Mouse (Mus musculus) Patski (cell line): ENCODE results near the gene Fgfr2. TPM values are rescaled to one million over a fixed set of nuclear protein-coding genes. Genes with fewer than 3 reads are reported as not detected.

ENCODE experiments used
- ATAC-seq: fragments of 100-300 bp; one replicate; pipeline ENCODE4 v1.8.0; 2021
- CTCF ChIA-PET: fragments of 350-600 bp; sonication (Branson Sonifier 250); formaldehyde crosslinking; loops from one replicate; lab custom pipeline; 2022; ENCODE audit warnings: inconsistent platforms; lab: Charles Lee
- POLR2A ChIA-PET: fragments of 350-600 bp; sonication (Branson Sonifier 250); formaldehyde crosslinking; loops from one replicate; lab custom pipeline; 2022; ENCODE audit warnings: antibody characterized with exemption, inconsistent platforms; lab: Charles Lee
- DNase-seq: peaks from one replicate; pipeline ENCODE4 v3.0.0-alpha.2; 2011; ENCODE audit warnings: low read depth, low spot score
- H3K27me3 ChIP-seq: fragments of 371-371 bp; one replicate; pipeline ENCODE4 v1.5.1; 2021
- CTCF ChIP-seq: fragments of 100-300 bp; IDR thresholded peaks from one replicate; pipeline ENCODE4 v1.5.1; 2021
- in situ Hi-C: fragments of 300-500 bp; cut with MboI; formaldehyde crosslinking; loops from 3 replicates; pipeline ENCODE4 v1.11.1; 2018; ENCODE audit warnings: low pct_unique_long_range_greater_than_20kb, mixed read lengths
- polyA plus RNA-seq: library from polyadenylated mRNA; unstranded; gene quantifications from one replicate; pipeline ENCODE4 v1.2.3, GENCODE M21; 2021

Fgfr2 gene
- polyA plus RNA-seq, 1 experiment from 2014 or later, result 48.8 TPM

DNA sequence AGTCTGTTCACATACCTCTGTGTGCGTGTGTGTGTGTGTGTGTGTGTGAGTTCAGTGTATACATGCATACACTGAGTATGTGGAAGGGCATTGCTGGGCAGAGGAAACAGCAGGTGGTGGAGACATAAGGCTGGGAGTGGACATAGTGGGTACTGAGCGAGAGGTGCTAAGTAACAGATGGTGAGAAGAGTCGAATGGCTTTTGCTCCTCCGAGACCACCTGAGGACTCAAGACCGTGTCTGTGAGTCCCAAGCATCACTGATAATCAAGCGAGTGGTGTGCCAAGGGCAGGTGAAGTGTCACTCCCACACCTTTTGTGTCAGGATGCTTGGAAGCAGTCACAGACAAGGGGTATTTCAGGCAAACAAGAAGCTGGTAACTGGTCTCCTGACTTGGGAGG, 31.7 kb upstream of the Fgfr2 start:
- CTCF ChIA-PET, result no interaction called here

DNA sequence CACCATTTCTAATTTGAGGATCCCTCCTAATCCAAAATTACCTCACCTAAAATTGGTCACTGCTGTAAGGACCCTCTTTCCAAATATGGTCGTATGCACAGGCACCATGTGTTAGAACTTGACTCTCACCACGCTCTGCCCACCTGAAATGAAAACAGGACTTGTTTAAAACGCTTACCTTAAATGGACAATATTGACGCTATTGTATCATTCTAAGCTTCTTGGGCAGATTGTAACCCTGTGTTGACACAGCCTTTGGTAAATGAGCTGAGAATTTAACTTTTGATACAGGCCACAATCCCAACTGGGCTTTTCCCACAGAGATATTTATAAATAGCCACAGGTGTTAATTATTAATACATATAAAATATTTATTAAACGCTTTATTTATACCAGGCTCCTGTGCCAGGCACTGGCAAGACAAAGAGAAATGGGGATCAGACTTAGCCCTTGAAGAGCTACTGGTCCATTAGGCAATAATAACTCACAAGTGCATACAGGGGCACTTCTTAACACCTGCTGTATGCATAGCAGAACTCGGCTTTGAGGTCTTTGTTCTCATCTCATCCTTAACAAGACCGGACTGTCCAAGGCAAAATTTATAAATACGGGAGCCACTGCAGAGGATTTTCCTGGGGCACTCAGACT, 16.7 kb upstream of the Fgfr2 start:
- no peak for TF ChIP-seq CTCF
- H3K27me3 ChIP-seq, result no peaks in the 10 kb centered on the region
- CTCF ChIA-PET, result no interaction called here
- DNase-seq (no peak), ATAC-seq (no peak)
- in situ Hi-C loops, result no loop called here
- POLR2A ChIA-PET, result no interaction called here

More for the DNA sequence above, 31.7 kb upstream of the Fgfr2 start:
- DNase-seq (no peak), ATAC-seq (no peak)
- TF ChIP-seq CTCF, result no peak
- in situ Hi-C loops, result no loop called here
- POLR2A ChIA-PET, result no interaction called here
- H3K27me3 ChIP-seq, result no peaks in the 10 kb centered on the region

DNA sequence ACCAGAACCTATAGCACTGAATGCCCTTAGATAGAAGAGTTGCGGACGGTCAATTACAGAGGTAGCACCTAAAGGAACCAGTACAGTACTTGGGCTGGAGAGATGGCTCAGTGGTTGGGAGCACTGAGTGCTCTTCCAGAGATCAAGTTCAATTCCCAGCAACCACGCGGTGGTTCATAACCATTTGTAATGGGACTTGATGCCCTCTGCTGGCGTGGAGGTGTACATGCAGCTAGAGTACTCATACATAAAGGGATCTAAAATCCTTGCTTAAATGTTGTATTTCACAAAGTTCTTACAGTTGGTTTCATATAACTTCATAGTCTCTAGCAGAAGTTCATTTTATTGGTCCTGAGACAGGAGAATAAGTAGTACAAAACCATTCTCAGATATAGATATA, 10.4 kb upstream of the Fgfr2 start:
- peak; percentile 56 for TF ChIP-seq CTCF
- ATAC-seq, result no peak

DNA sequence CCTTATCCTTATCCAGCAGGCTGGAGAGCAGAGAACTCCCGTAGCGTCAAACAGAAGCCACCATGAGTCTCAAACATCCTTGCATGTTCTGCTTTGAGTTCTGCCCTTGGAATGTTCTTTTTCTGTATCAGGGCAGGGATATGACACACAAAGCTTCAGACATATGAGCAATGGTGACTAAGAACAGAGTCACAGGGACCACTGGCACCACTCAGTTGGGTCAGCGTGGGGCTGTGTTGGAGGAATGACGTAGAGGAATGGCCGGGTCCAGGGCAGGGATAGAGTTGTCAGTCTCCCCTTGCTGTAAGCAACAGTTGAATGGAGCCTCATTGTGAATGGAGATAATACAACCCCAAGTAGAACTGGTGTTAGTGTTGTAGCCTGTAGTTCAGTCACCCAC, 9.6 kb upstream of the Fgfr2 start:
- no peak for DNase-seq
- no peak for TF ChIP-seq CTCF
- H3K27me3 ChIP-seq, result no peaks in the 10 kb centered on the region
- CTCF ChIA-PET, result no interaction called here
- no peak for ATAC-seq
- in situ Hi-C loops, result no loop called here
- POLR2A ChIA-PET, result no interaction called here

More for the DNA sequence above, 10.4 kb upstream of the Fgfr2 start:
- in situ Hi-C loops, result no loop called here
- no peak for DNase-seq
- no peaks in the 10 kb centered on the region for H3K27me3 ChIP-seq
- POLR2A ChIA-PET, result no interaction called here
- CTCF ChIA-PET, result no interaction called here

DNA sequence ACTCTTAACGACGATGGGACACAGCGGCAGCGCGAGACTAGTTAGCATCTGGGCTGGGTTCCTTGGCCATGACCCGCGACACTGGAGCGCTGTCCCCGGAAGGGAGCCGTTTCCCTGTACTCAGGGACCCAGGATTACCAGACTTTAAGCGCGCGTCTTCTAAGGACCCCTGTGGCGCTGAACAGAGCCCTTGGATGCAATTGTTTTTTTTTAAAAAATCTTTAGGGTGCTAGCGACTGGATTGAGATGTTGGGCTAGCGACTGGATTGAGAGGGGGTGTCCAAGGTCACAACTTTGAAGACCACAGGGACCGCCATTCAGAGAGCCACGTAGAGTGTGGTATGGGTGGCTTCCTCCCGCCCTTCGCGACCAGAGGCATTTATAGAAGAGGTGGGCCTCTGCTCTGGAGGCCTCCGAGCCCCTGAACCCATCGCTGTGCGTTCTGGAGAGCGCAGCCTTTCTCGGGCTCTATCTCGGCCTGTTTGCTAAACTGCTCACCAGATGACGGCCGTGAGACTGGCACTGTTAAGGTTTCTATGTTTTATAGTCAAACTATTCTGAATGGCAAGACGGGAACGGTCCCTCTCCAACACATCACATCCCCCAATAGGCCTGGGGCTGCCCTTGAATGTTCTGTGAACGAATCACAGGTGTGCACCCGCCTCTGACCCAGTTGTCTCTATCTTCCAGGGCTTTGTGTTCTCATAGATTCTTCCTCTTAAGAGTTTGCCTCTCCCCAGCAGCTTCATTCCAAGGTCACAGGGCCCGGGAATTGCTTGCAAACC, 1.7 kb upstream of the Fgfr2 start:
- ChIA-PET POLR2A (no interaction called here), CTCF (no interaction called here)
- ATAC-seq (no peak), DNase-seq (no peak)
- H3K27me3 ChIP-seq, result no peaks in the 10 kb centered on the region
- TF ChIP-seq CTCF, result no peak
- in situ Hi-C loops, result no loop called here

DNA sequence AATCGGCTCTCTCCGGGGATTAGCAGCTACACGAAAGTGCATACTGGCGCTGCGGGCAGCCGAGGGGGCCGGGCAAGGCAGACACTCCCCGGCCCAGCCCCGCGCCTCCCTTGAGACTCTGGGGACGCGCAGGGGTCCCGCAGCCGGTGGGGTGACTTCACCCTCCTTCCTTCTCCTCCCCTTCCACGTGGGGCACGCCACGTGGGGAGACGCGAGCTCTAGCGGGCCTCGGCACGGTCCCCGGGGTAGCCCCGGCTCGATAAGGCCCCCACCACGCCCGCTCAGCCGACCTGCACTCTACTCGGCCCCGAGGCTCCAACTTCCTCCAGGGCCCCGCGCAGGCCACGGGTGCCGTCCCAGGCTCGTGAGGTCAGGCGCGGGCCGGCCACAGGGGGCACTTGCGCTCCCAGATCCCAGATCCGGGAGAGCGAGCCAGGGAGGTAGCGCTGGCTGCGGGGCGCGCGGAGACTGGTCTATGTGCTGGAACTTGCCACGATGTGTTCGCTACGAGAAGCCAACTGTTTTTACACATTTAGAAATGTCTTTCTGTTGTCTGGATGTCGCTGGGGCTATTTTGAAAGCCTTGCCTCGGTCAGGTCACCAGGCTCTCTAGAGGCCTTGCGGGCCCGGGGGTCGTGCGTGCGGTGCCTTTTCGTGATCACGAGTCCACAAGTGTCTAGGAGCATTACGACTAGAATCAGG, 1.0 kb upstream of the Fgfr2 start, which contains the start of gene Ctbp2:
Gene Ctbp2 (minus strand): TSS at position 356 of the 702 bp plus-strand sequence.
- TF ChIP-seq CTCF, result no peak
- CTCF ChIA-PET, result no interaction called here
- no peaks in the 10 kb centered on the region for H3K27me3 ChIP-seq
- in situ Hi-C loops, result no loop called here
- DNase-seq, result no peak
- peak; percentile 66 for ATAC-seq
- POLR2A ChIA-PET, result interaction anchor here (0.6 to 0.7 kb wide), 2 partner anchors 23 to 277 kb away, joined by 3 read pairs; no protein-coding TSS in a partner anchor

DNA sequence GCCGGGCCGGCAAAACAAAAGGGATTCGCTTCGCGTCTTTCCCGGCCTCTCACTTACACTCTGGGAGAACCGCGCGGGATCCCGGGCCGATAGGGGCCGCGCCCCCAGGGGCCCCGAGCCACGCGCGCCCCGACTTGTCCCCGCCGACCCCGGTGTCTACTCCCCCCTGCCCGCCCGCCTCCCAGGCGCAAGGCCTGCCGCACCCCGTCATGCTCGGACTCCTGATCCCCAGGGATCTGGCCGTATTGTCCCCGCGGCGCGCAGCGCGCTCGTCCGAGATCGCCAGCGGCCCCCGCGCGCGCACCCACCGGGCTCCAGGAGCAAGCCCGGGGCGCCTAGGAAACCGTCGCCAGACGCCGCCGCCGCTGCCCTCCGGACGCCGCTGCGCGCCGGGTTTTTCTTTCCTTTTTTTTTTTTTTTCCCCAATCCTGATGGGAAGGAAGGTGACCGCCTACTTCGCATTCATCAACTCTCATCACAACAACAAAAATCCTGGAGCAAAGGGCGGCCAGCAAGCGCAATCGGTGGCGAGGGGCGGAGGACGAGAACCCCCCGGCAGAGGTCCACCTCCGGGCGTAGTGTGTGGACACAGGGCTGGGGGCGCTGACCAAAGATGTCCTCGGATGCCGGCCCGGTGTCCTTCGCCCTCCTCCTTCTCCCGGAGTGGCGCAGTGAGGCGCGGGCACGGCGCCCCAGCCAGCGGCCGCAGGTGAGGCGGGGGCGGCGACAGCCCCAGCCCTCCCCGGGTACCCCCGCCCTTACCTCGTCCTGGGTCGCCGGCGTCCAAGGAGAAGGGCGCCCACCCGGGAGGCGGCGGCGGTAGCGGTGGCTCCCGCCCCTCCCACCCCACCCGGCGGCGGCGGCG, 539 bp downstream of the Fgfr2 start:
- CTCF ChIA-PET, result no interaction called here
- DNase-seq (no peak), ATAC-seq (peak; percentile 20)
- no peak for TF ChIP-seq CTCF
- in situ Hi-C loops, result no loop called here
- H3K27me3 ChIP-seq, result no peaks in the 10 kb centered on the region
- POLR2A ChIA-PET, result no interaction called here

DNA sequence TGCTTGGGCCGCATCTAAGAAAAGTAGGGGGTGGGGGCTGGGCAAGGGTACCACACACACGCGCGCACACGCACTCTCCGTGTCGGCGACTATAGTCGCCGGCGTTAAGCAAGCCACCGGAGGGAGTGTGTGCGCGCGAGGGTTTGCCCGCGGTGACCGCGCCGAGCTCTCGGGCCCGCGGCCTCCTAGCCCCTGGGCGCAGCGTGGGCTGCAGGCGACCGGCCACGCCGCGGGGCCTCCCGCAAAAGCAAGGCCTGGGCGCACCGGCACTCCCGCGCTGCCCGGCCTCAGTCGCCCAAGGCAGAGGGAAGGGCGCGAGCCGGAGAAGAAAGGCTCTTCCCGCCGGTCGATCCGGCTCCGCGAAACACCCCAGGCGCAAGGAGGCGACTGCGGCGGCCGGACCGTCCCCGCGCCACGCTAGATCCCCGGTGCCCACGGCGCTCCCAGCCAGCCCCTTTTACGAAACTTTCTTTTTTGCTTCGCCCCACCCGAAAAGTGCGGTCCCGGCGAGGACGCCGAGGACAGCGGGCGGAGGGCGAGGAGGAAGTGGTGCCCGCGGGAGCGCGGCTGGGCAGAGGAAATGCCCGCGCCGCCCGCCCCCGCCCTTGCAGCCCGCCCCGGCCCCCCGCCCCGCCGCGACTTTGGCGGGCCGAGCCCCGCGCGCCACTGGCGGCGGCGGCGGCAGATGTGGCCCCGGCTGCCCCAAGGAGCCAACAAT, 1.3 kb downstream of the Fgfr2 start:
- in situ Hi-C loops, result no loop called here
- POLR2A ChIA-PET, result no interaction called here
- DNase-seq (no peak), ATAC-seq (no peak)
- CTCF ChIA-PET, result no interaction called here
- H3K27me3 ChIP-seq, result no peaks in the 10 kb centered on the region
- TF ChIP-seq CTCF, result no peak

DNA sequence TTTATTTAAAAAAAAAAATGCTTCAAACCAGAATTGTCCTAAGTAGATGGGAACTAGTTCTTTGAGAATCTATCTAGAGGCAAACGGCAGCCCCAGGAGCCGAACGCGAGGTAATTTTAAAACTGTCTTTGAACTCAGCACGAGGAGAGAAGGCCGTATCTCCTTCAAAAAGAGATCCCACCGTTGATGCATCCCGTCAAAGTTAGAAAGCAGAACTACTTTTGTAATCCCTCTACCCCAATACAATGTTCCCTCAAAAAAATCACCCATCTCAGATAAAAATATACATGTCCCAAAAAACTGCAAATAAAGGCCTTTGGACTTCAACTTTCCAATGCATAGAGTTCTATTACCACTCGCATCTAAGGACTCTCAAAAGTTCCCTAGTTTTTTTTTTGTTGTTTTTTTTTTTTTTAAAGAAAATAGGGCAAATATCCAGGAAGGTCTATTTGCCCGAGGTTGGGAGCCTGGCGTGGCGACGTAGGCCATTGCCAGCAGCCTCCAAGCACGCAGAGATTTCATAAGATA, 2.0 kb downstream of the Fgfr2 start:
- CTCF ChIA-PET, result interaction anchor here (0.9 to 2.1 kb wide), 3 partner anchors 49 to 92 kb away, joined by 3 to 5 read pairs (median 4); no protein-coding TSS in a partner anchor
- ATAC-seq, result no peak
- no peak for DNase-seq
- no peak for TF ChIP-seq CTCF
- POLR2A ChIA-PET, result interaction anchor here (1.6 kb wide), 1 partner anchor 487 kb away, joined by 7 read pairs; no protein-coding TSS in a partner anchor
- H3K27me3 ChIP-seq, result no peaks in the 10 kb centered on the region
- in situ Hi-C loops, result no loop called here
